Mouse (Mus musculus) testis, adult 2 months (tissue): Measurements from ENCODE around the gene Mrpl52.

Experiments used
- CTCF ChIP-seq: fragments of 200-500 bp; IDR thresholded peaks from 2 replicates; pipeline ENCODE4 v1.5.1; 2012; ENCODE audit warnings: low read depth, mild to moderate bottlenecking, inconsistent platforms, low read length, moderate library complexity; ENCODE audit not compliant: control insufficient read depth, insufficient read depth, insufficient replicate concordance
- POLR2A ChIP-seq: fragments of 200-500 bp; IDR thresholded peaks from 2 replicates; pipeline ENCODE4 v1.6.1; 2012; ENCODE audit warnings: low read depth, mild to moderate bottlenecking, inconsistent platforms, low read length, moderate library complexity; ENCODE audit not compliant: control insufficient read depth

GRCm38 (mm10) chr14:54474744-54475143 lies 48.0 kb downstream of the Mrpl52 start:
- no peak for TF ChIP-seq CTCF
- TF ChIP-seq POLR2A, result no peak
